Comparison of ENCODE assay signal across 8 mouse cellular contexts in the genomic region with DNA sequence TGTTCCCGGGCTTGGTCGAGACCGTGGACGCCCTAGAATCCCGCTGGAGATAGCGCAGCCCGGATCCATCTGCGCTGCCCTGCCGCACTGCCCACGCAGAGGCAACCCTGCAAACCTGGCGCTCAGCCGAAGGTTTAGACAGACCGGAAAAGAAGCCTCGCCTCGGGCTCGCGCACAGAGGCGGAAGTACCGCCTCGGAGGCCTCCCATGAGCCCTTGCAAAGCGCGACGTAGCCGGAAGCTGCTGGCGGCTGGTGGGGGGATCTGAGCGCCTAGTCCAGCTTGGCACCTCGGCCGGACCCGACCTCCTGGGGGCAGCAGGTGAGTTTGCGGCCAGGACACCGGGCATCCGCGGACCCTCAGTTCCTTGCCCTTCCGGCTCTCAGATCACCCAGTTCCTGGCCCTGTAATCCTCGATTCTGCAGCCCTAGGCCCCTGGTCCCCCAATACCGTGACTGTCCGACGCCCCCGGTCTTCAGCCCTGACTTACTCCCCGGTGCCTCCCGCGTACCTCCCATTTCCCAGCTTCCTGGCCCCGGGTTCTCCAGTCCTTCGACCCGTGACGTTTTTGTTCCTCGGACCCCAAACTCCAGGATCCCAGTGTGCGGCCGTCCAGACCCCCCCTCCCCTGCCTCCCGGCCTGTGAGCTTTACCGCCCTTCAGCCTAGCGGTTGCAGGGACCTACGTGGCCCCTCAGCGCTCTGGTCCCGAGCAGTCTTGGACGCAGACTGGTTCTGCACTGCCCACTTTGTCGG. TPM values are rescaled to one million over a fixed set of nuclear protein-coding genes. Genes with fewer than 3 reads are reported as not detected.
A peak's percentile ranks its signal among the peaks of the same experiment; 100 is the strongest.
DNase-seq lines count a peak whose midpoint lies in the region; ATAC-seq lines count a peak whose summit lies in the region.

A gene (plus strand): TSS at position 216 of the 754 bp plus-strand sequence.

- peak within 1 kb of the TSS; percentile 95 for H3K9ac ChIP-seq in hindbrain, embryonic 15.5 days

- peak within 1 kb of the TSS; percentile 74 for H3K4me2 ChIP-seq in hindbrain, embryonic 15.5 days

- peak within 1 kb of the TSS; percentile 91 for H3K4me3 ChIP-seq in hindbrain, embryonic 15.5 days

- H3K27me3 ChIP-seq in hindbrain, embryonic 15.5 days, result no peaks in the 10 kb centered on the region

- peak; percentile 87 for DNase-seq in R1 (ENCODE audit: low read depth, low spot score)
- peak; percentile 96 to 97 for DNase-seq in cerebellum, postnatal 36 days
- DNase-seq in frontal cortex, postnatal 36 days (ENCODE audit: low spot score in 2 of 2), result peak; percentile 91 to 94
- peak; percentile 87 for DNase-seq in left cerebral cortex, adult 11 months (ENCODE audit: low spot score)
- DNase-seq in lung, postnatal 4 days, result peak; percentile 92 to 94
- DNase-seq in retina, postnatal 7 days (ENCODE audit: low read depth, low spot score), result peak; percentile 85
- peak; percentile 86 for DNase-seq in urinary bladder, adult 2 months (ENCODE audit: low spot score)

- WGBS in hindbrain, embryonic 15.5 days, result under 1% methylated on average over 57 of the region's 57 CpGs

- peaks cover 19% of the 10 kb centered on the region for H3K36me3 ChIP-seq in hindbrain, embryonic 15.5 days

- H3K27ac ChIP-seq in hindbrain, embryonic 15.5 days (replicated peaks), result peak within 1 kb of the TSS; percentile 90

- peaks cover 26% of the 10 kb centered on the region for H3K4me1 ChIP-seq in hindbrain, embryonic 15.5 days (replicated peaks)

- no peaks in the 10 kb centered on the region for H3K9me3 ChIP-seq in hindbrain, embryonic 15.5 days

- peak; percentile 93 for ATAC-seq in hindbrain, embryonic 15.5 days (ENCODE audit: low FRiP score, low read depth)

RNA-seq across cellular contexts. Expression of the gene that starts here (rescaled TPM):
- polyA plus RNA-seq in hindbrain, embryonic 15.5 days (2015; fragmentation: Nextera tagmentation; extraction: Ambion mirVana), result 114 and 119 TPM in 2 replicates
- polyA plus RNA-seq in urinary bladder, adult 2 months (2012; rRNA removed), result 68.7 and 77.1 TPM in 2 replicates

Comparison
In these comparisons a context has a peak if more than half of its experiments do, and no peak if none do; other contexts are left out.
1. Peak in every context shown above with its lines: DNase-seq, ATAC-seq, H3K4me3 ChIP-seq and H3K27ac ChIP-seq.